Mouse (Mus musculus): ENCODE measurements at regions not wholly inside any gene's neighbourhood (a gene's known extent, or its start where the extent isn't known, plus 50 kb on each side); places are given as distances from the start of the nearest gene placed in this dataset.

DNA sequence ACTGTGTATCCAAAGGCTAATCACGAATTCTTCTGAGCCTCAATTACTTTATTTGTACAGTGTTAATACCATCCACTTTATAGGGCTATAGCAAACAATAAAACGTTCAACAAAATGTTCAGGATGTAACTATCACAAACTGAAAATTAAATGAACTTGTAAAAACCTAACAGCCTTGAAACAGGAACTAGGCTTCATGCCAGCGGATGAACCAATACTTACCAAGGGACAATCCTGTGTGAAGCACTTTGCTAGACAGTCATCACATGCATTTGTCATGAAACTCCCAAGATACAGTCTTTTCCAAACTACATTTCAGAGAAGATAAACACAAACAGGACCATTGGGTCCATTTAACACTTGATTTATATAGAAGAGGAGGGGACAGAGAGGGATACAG, 228.9 kb upstream of the Gm12728 start:
- DNase-seq (ENCODE audit: low spot score) = no peak

- DNase-seq (ENCODE audit: low spot score) = no peak
These were observed 228.1 kb upstream of the Gm12728 start for GRCm38 (mm10) chr4:105561611-105562010.

- DNase-seq (ENCODE audit: low spot score) = no peak
These were observed 223.9 kb upstream of the Gm12728 start for GRCm38 (mm10) chr4:105565796-105566195.

DNA sequence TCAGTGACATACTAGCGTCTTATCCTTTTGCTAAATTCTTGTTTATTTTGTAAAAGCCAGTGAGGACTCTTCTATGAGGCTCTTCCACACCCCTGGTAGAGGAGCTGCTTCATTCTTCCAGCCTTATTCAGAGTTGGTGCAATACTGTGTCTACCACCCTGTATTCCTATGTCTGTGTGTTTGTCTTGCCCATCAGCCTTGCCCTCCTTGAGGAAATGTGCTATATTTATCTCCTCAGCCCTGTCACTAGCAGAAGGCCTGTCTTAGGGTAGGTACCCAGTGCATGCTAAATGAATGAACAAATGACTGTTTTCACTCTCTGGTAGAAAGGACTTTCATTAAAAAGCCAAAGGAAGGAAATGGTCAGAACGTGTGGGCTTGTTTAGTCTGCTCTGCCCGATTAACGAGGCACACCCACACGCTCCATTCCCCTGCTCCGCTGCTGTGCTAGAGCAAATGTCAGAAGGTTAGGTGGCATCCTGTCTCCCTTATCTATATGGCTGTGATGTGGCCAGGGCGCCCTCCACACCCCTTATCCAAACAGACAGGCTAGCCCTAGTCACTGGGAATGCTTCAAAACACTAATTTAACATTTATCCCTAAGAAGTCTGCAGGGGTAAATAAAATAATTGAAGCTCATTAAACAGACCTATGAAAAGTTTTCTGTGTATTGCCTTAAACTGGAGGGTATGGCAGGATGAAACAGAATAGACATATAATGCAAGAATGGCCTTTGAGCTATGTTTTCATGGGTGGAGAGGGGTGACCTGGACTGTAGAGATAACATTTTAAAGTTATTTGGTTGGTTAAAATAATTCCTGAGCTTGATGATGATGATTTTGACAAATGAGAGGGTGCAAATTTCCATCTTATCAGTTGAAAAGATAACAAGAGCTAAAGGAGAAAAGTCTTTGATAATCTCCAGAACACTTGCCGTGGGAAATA, 222.9 kb upstream of the Gm12728 start:
- no peak for DNase-seq (ENCODE audit: low spot score)

- DNase-seq (ENCODE audit: low spot score) = no peak
These were observed 220.0 kb upstream of the Gm12728 start for GRCm38 (mm10) chr4:105569671-105570070.

- no peak for DNase-seq (ENCODE audit: low spot score)
These were observed 214.1 kb upstream of the Gm12728 start for GRCm38 (mm10) chr4:105575550-105575949.

DNA sequence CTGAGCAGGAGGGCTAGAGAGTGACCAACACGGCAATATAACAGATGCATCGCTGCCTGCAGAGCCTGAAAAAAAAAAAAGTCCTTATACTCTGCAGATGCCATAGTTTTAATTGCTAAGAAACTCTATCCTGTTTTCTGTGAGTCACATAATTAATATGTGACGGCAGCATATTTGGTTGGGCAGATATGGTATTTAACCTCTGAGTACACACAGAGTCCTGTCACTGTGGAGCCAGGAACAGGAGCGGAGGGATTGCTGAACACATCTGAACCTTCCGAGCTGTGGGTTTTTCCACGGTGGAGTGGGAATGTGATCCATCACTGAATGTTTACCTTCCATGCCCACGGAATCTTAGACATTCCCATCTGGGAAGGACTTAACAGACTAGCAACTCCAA, 208.7 kb upstream of the Gm12728 start:
- no peak for DNase-seq (ENCODE audit: low spot score)

- DNase-seq (ENCODE audit: low spot score) = no peak
These were observed 205.2 kb upstream of the Gm12728 start for GRCm38 (mm10) chr4:105584329-105584925.

DNA sequence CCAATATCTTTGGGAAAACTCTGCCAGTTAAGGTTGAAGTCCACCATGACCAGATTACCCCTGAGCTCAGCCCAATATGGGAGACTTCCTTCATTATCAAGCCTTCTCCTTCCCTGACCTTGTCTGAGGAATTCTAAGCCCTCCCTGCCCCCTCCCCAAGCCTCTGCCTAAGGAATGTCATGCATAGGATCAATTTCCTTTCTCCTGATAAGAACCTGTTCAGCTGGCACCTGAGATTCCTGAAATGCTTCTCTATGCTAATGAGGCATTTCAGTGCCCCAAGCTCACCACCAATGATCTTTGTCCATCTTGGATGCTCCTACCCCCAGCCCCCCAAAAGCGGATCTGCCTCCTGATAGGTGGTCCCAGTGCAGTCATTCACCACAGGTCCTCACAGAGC, 186.0 kb upstream of the Gm12728 start:
- no peak for DNase-seq (ENCODE audit: low spot score)

GRCm38 (mm10) chr4:105604607-105605006, 185.1 kb upstream of the Gm12728 start:
- no peak for DNase-seq (ENCODE audit: low spot score)

GRCm38 (mm10) chr4:105606731-105607130, 182.9 kb upstream of the Gm12728 start:
- no peak for DNase-seq (ENCODE audit: low spot score)

DNA sequence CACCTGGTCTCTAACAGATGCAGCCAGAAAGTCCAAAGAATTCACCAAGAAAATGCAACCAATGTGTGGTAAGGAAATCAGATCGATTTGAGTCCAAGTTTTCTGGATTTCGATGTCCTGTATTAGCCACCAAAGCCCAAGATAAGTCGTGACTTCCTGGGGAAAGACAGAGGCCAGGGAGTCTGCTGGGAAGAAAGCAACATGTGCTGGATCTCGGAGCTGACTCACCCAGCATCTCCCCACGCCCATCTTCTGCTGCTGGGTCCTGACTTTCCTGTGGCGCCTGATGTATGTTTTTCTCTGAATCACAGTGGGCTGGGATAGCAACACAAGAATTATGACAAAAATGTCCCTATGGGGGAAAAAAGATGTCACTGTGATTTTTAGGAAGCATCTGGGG, 178.8 kb upstream of the Gm12728 start:
- no peak for DNase-seq (ENCODE audit: low spot score)

GRCm38 (mm10) chr4:105614390-105614789, 175.3 kb upstream of the Gm12728 start:
- DNase-seq (ENCODE audit: low spot score) = no peak

DNA sequence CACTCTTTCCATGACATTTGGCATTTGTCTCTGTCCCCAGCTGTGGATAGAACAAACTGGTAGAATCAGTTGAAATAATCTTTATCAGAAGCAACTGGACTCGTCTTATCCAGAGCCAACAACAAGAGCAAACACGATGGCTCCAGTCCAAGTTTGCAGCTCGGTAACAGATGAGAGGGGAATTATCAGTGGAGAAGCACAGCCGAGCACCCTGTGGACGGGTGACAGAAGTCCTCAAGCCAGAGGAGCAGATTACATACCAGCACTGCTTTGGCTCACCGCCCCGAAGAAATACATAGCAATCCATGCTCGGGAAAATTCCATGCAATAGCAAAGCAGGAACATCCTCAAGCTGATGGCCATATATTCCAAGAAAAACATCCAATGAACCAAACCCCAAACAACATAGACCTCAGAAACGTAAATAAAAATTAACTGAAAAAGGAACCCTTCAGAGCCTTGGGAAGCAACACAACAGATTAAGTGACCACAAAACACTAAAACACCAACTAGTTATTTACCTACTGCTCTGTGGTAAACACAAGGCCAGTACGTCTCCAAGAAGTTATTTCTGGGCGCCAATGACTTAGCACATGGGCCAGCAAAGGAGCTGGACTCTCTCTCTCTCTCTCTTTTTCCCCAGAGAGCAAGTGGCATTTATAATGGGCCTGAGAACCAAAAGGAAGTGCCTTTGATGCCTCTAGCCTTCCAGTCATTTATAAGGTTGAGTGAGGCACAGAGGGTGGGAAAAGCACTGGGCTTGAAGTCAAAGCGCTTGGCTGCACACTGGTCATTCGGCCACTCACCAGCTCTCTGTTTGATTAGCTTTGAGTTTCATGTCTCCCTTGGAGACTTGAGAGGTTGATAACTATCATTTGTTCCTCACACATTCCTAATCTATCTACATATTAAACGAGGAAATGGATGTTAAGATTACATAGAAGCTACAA, 163.0 kb upstream of the Gm12728 start:
- no peak for DNase-seq (ENCODE audit: low spot score)

DNA sequence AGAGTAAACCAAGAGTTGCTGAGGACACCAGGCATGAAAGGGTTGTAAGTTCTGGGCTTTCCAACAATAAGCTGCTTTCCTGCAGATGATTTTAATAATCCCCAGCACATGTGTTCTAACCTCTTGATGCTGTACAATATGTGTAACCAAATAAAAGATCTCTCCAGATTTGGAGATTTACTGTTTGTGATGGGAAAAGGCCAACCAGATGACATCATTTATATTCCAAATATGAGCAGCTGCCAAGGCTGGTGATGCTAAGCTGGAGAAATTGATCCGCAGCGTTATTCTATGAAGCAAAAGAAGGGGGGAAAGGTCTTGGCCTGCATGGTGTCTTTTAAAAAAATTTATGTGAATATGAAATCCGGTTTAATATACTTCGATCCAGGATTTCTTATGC, 160.1 kb upstream of the Gm12728 start:
- no peak for DNase-seq (ENCODE audit: low spot score)

DNA sequence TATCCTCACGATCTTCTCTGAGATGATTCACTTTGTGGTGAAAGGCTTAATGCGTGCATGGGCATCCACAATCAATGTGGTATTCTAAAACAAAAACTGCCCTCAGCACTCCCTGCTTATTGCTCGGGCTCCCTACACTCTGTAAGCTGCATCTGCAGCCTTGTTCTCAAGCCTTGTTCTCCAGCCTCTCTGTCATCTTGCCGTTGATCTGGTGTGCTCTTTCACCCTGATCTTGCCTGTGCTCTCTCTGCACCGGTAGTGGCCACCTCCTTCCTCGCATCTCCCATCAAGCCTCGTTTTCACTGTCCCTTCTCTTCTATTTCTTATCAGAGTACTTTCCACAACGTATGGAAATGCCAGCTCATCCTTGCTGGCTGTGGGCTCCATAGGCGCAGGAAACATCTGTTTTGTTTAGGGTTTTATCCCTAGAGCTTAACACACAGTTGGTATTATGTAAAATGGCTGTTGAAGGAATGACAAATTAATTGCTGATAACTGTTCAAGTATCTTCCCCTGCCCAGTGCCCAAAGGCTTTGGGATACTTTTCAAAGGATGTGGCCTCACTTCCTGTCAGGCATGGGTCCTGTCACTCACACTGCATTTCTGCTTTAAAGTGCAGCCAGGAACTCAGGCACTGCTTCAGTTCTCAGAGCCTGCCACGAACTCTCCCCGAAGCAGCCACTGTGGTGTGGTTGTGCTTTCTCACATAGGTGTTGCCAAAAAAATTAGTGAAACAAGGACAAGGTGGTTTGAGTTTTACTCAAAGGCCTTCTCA, 158.9 kb upstream of the Gm12728 start:
- no peak for DNase-seq (ENCODE audit: low spot score)

DNA sequence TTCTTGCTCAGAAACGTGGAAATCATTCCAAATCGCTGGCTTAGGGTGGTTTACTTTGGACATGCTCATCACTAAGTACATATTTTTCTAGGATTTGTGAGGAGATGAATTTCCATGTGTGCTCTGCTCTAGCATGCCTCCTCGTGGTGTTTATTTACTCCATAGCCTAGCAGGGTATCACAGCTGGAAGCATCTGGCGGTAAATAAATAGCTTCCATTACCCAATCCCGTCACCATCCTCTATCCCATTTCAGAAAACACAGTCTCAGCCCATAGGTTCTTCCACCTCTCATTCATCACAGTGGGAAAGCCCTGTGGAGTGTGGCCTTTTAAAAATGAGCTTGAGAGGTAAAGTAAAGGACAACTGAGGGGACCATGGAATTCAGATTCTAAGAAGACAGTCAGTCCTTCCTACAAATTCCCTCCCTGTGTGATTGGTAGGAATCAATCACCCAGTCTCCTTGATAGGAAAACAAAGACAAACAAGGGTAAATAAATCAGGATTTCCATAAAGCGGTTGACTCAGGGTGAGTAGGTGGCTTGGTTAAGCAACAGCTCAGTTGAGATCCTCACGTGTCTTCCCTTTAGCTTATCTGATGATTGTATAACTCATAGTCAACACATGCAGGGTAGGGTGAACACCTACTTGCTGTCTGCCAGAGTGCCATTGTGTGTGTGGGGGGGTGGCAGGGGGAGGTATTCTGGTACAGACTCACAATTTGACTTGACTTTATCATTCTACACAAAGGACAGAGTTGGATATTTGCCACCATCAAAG, 156.9 kb upstream of the Gm12728 start:
- DNase-seq (ENCODE audit: low spot score) = no peak

- DNase-seq (ENCODE audit: low spot score) = no peak
These were observed 155.9 kb upstream of the Gm12728 start for GRCm38 (mm10) chr4:105633789-105634188.

DNA sequence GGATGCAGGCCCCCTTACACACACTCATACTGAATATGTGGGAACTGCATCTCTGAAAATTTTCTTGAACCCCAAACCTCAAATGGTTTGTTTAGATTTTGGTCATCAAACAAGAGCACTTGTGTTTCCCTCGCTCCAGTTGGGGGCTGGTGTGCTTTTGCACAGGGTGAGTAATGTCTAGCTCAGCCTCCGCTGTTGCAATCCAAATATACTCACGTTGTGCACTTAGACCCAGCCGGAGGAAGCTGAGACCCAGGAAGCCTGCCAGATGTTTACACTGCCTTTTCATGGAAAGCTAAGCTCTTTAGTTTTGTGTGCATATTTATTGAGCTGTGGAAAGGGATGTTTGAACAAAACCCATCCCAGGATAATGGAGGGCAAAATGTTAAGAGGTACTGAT, 148.9 kb upstream of the Gm12728 start:
- DNase-seq (ENCODE audit: low spot score) = no peak

- no peak for DNase-seq (ENCODE audit: low spot score)
These were observed 148.1 kb upstream of the Gm12728 start for GRCm38 (mm10) chr4:105641582-105641981.
